Mouse (Mus musculus): Measurements from ENCODE around the gene Epb41l4b. TPM values are rescaled to one million over a fixed set of nuclear protein-coding genes. Genes with fewer than 3 reads are reported as not detected.

Epb41l4b gene
- polyA plus RNA-seq, 1 experiment from 2014 or later: 47.7 TPM

DNA sequence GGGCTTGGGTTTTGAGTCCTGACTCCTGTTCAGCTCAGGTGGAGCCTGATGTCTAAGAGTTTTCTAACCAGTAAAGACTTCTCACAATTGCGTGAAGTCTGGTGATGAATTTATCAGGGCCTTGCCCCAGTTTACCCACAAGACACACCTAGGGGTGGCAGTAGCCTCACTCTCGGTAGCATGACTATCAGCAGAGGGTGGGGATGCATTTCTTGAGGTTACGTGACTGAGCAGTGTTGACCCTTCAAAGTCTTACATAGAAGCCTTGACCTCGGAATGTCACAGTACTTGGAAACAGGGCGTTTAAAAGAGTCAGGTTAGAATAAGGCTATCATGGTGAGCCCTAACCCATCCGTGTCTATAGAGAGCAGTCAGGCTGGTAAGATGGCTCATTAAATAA, 23.3 kb downstream of the Epb41l4b start:
- no peaks in the 10 kb centered on the region for H3K36me3 ChIP-seq (ENCODE audit: control insufficient read depth, insufficient read depth)
- 59% methylated on average over 6 of the region's 6 CpGs for WGBS

DNA sequence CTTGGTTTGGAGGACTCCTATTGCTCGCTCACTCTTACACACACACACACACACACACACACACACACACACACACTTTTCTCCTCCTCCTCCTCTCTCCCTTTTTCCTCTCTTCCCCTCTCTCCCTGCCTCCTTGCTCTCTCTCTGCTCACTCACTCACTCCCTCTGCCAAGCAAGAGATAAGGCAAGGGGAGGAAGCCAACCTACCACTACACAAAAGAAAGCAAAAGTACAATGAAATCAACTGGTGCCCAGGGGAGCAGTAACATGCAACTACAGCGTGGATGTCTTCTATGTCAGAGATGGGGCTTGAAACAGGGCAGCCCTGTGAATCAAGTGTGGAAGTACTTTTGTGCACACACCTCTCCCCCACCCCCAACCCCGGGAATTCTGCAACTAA, 24.4 kb downstream of the Epb41l4b start:
- no peak for ATAC-seq
- H3K27me3 ChIP-seq (replicated peaks; ENCODE audit: control insufficient read depth, insufficient read depth, low read length): no peaks in the 10 kb centered on the region
- 72% methylated on average over 3 of the region's 3 CpGs for WGBS

More for the DNA sequence above, 23.3 kb downstream of the Epb41l4b start:
- Histone ChIP-seq H3K27me3 (replicated peaks; ENCODE audit: control insufficient read depth, insufficient read depth, low read length) (no peaks in the 10 kb centered on the region), H3K27ac (ENCODE audit: low read depth, low read length) (no peak overlapping the region), H3K9me3 (ENCODE audit: control insufficient read depth) (no peaks in the 10 kb centered on the region), H3K4me1 (replicated peaks; ENCODE audit: control insufficient read depth, insufficient read depth, low read length) (peaks cover 9% of the 10 kb centered on the region), H3K4me3 (ENCODE audit: low read depth, low read length) (no peak overlapping the region), H3K4me2 (replicated peaks; ENCODE audit: low read depth) (no peak overlapping the region), H3K9ac (ENCODE audit: low read depth, low read length) (no peak overlapping the region)
- ATAC-seq: no peak
- TF ChIP-seq CTCF (IDR thresholded peaks at IDR 0.05; ENCODE audit: low read depth): no peak

GRCm38 (mm10) chr4:57116278-57116677, 27.0 kb downstream of the Epb41l4b start:
- no peak overlapping the region for H3K4me3 ChIP-seq (ENCODE audit: low read depth, low read length)
- H3K36me3 ChIP-seq (ENCODE audit: control insufficient read depth, insufficient read depth): no peaks in the 10 kb centered on the region
- 83% methylated on average over 6 of the region's 6 CpGs for WGBS
- H3K9me3 ChIP-seq (ENCODE audit: control insufficient read depth): no peaks in the 10 kb centered on the region
- ATAC-seq: no peak
- no peak for TF ChIP-seq CTCF (IDR thresholded peaks at IDR 0.05; ENCODE audit: low read depth)
- no peak overlapping the region for H3K9ac ChIP-seq (ENCODE audit: low read depth, low read length)
- H3K4me2 ChIP-seq (replicated peaks; ENCODE audit: low read depth): no peak overlapping the region
- peaks cover 2% of the 10 kb centered on the region; the same call in 1 of the 2 replicates for H3K4me1 ChIP-seq (replicated peaks; ENCODE audit: control insufficient read depth, insufficient read depth, low read length)
- H3K27ac ChIP-seq (ENCODE audit: low read depth, low read length): no peak overlapping the region
- H3K27me3 ChIP-seq (replicated peaks; ENCODE audit: control insufficient read depth, insufficient read depth, low read length): no peaks in the 10 kb centered on the region

More for the DNA sequence above, 24.4 kb downstream of the Epb41l4b start:
- TF ChIP-seq CTCF (IDR thresholded peaks at IDR 0.05; ENCODE audit: low read depth): no peak
- H3K4me1 ChIP-seq (replicated peaks; ENCODE audit: control insufficient read depth, insufficient read depth, low read length): peaks cover 10% of the 10 kb centered on the region
- no peak overlapping the region for H3K27ac ChIP-seq (ENCODE audit: low read depth, low read length)
- no peak overlapping the region for H3K4me3 ChIP-seq (ENCODE audit: low read depth, low read length)
- no peaks in the 10 kb centered on the region for H3K9me3 ChIP-seq (ENCODE audit: control insufficient read depth)
- H3K4me2 ChIP-seq (replicated peaks; ENCODE audit: low read depth): no peak overlapping the region
- H3K9ac ChIP-seq (ENCODE audit: low read depth, low read length): no peak overlapping the region
- H3K36me3 ChIP-seq (ENCODE audit: control insufficient read depth, insufficient read depth): no peaks in the 10 kb centered on the region

GRCm38 (mm10) chr4:57114617-57115592, 28.3 kb downstream of the Epb41l4b start:
- no peak overlapping the region for H3K9ac ChIP-seq (ENCODE audit: low read depth, low read length)
- no peaks in the 10 kb centered on the region for H3K27me3 ChIP-seq (replicated peaks; ENCODE audit: control insufficient read depth, insufficient read depth, low read length)
- ATAC-seq: no peak
- TF ChIP-seq CTCF (IDR thresholded peaks at IDR 0.05; ENCODE audit: low read depth): no peak
- H3K4me1 ChIP-seq (replicated peaks; ENCODE audit: control insufficient read depth, insufficient read depth, low read length): peaks cover 2% of the 10 kb centered on the region; the same call in 1 of the 2 replicates
- WGBS: 69% methylated on average over 19 of the region's 19 CpGs
- H3K36me3 ChIP-seq (ENCODE audit: control insufficient read depth, insufficient read depth): no peaks in the 10 kb centered on the region
- H3K4me2 ChIP-seq (replicated peaks; ENCODE audit: low read depth): no peak overlapping the region
- no peak overlapping the region for H3K4me3 ChIP-seq (ENCODE audit: low read depth, low read length)
- H3K9me3 ChIP-seq (ENCODE audit: control insufficient read depth): no peaks in the 10 kb centered on the region
- H3K27ac ChIP-seq (ENCODE audit: low read depth, low read length): no peak overlapping the region

DNA sequence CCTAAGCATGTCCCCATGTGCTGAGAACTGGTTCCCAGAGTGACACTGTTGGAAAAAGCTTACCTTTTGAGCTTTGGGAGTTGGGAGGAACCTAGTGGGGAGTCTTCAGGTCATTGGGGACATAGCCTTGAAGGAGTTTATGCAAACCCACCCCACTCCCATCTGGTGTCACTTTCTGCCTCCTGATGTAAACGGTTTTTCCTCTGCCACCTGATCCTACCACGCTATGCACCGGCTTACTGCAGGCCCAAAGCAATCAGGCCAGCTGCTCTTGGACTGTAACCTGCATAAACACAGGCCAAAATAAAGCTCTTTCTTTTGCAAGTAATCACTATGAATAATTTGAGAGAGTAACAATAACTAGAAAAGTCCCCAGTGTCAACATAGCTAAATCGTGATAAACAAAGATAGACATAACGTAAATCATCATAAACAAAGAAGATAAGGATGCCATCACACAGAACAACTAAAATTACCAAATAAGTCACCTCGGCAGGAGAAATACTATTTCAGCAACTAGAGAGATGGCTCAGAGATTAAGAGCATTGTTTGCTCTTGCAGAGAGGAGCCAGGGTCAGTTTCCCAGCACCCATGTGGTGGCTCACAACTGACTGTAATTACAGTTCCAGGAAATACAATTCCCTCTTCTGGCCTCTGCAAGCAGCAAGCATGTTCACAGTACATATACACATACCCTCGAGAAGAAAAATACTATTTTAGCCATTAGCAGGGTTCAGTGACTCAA, 29.6 kb downstream of the Epb41l4b start:
- 36% methylated on average over 7 of the region's 7 CpGs for WGBS
- Histone ChIP-seq H3K27ac (ENCODE audit: low read depth, low read length) (no peak overlapping the region), H3K27me3 (replicated peaks; ENCODE audit: control insufficient read depth, insufficient read depth, low read length) (no peaks in the 10 kb centered on the region), H3K4me1 (replicated peaks; ENCODE audit: control insufficient read depth, insufficient read depth, low read length) (peaks cover 2% of the 10 kb centered on the region; the same call in 1 of the 2 replicates), H3K36me3 (ENCODE audit: control insufficient read depth, insufficient read depth) (no peaks in the 10 kb centered on the region), H3K9me3 (ENCODE audit: control insufficient read depth) (no peaks in the 10 kb centered on the region), H3K9ac (ENCODE audit: low read depth, low read length) (no peak overlapping the region), H3K4me3 (ENCODE audit: low read depth, low read length) (no peak overlapping the region), H3K4me2 (replicated peaks; ENCODE audit: low read depth) (no peak overlapping the region)
- no peak for ATAC-seq
- no peak for TF ChIP-seq CTCF (IDR thresholded peaks at IDR 0.05; ENCODE audit: low read depth)

DNA sequence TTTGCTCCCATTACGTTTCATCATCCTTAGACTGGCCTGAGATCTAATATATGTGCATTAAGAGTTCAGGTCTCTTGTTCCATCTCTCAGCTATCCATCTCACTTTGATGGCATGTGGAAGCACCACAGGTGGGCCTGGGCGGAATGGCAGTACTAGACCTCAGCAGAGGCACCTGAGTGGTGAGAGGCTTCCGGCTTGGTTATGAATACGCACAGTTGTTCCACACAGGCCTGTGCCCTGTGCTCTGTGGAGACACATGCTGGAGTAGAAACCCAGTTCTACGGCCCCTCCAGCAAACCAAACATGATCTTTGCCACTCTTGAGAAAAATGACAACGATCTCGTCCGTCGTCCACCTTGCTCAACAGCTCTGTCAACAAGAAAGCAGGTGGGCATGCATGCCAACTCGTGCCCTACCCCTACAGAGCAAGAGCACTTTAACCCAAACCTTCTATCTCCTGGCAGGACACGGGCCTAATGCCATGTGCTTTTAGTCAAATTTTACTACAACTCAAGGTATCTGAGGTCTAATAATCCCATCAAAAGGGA, 31.2 kb downstream of the Epb41l4b start:
- Histone ChIP-seq H3K36me3 (ENCODE audit: control insufficient read depth, insufficient read depth) (no peaks in the 10 kb centered on the region), H3K4me3 (ENCODE audit: low read depth, low read length) (no peak overlapping the region), H3K4me2 (replicated peaks; ENCODE audit: low read depth) (no peak overlapping the region), H3K4me1 (replicated peaks; ENCODE audit: control insufficient read depth, insufficient read depth, low read length) (peaks cover 2% of the 10 kb centered on the region; the same call in 1 of the 2 replicates), H3K9me3 (ENCODE audit: control insufficient read depth) (no peaks in the 10 kb centered on the region), H3K9ac (ENCODE audit: low read depth, low read length) (no peak overlapping the region), H3K27ac (ENCODE audit: low read depth, low read length) (no peak overlapping the region), H3K27me3 (replicated peaks; ENCODE audit: control insufficient read depth, insufficient read depth, low read length) (no peaks in the 10 kb centered on the region)
- TF ChIP-seq CTCF (IDR thresholded peaks at IDR 0.05; ENCODE audit: low read depth): no peak
- WGBS: 55% methylated on average over 11 of the region's 11 CpGs
- no peak for ATAC-seq

Data from intestine, postnatal 0 days (tissue).